Mouse (Mus musculus) midbrain, embryonic 11.5 days (tissue): Measurements from ENCODE around the gene Spc24. TPM values are rescaled to one million over a fixed set of nuclear protein-coding genes. Genes with fewer than 3 reads are reported as not detected.
A peak's percentile ranks its signal among the peaks of the same experiment; 100 is the strongest.
"Not testable (repeated sequence)": the region's sequence is repeated elsewhere in the genome, so short reads cannot be mapped to it uniquely, and the experiment has no call there.

Source experiments
- ATAC-seq: fragments of 200-750 bp; cut with Nextera tagmentation; 2 replicates; pipeline ENCODE4 v1.8.0; 2017; ENCODE audit warnings: moderate TSS enrichment, moderate library complexity; ENCODE audit not compliant: low FRiP score
- DNase-seq: peaks from one replicate; pipeline ENCODE4 v3.0.0; 2015; ENCODE audit warnings: low spot score; ENCODE audit errors: missing footprints
- H3K27ac ChIP-seq: fragments of 300-500 bp; sonication (generic); 2 replicates; pipeline ENCODE4 v1.5.1; 2014; ENCODE audit warnings: low read depth, low read length
- H3K27me3 ChIP-seq: fragments of 300-500 bp; sonication (generic); 2 replicates; pipeline ENCODE4 v1.6.1; 2014; ENCODE audit warnings: mild to moderate bottlenecking, low read length, moderate library complexity, mixed read lengths; ENCODE audit not compliant: control insufficient read depth, insufficient read depth
- H3K36me3 ChIP-seq: fragments of 300-500 bp; sonication (generic); 2 replicates; pipeline ENCODE4 v1.6.1; 2014; ENCODE audit warnings: mild to moderate bottlenecking, low read length, moderate library complexity, mixed read lengths; ENCODE audit not compliant: control insufficient read depth, insufficient read depth
- H3K4me1 ChIP-seq: fragments of 300-500 bp; sonication (generic); 2 replicates; pipeline ENCODE4 v1.6.1; 2014; ENCODE audit warnings: low read length; ENCODE audit not compliant: control insufficient read depth, insufficient read depth
- H3K4me2 ChIP-seq: fragments of 300-500 bp; sonication (generic); 2 replicates; pipeline ENCODE4 v1.6.1; 2014; ENCODE audit warnings: mild to moderate bottlenecking, moderate library complexity
- H3K4me3 ChIP-seq: fragments of 300-500 bp; sonication (generic); 2 replicates; pipeline ENCODE4 v1.5.1; 2014; ENCODE audit warnings: low read depth, low read length
- H3K9ac ChIP-seq: fragments of 300-500 bp; sonication (generic); 2 replicates; pipeline ENCODE4 v1.6.1; 2014; ENCODE audit warnings: low read length
- H3K9me3 ChIP-seq: fragments of 300-500 bp; sonication (generic); 2 replicates; pipeline ENCODE4 v1.6.1; 2016; ENCODE audit warnings: low read length; ENCODE audit not compliant: control insufficient read depth
- WGBS: fragments of 180-500 bp; shearing (Covaris S2); extraction: QIAGEN DNeasy Blood & Tissue Kit; methylation state at CpG from one replicate; pipeline ENCODE4 v1.1.7; 2014; 5-methylcytosine and 5-hydroxymethylcytosine counted together
- polyA plus RNA-seq: library from polyadenylated mRNA; unstranded; fragments of >200 nt; fragmentation: Nextera tagmentation; extraction: Ambion mirVana; gene quantifications from 2 replicates; pipeline ENCODE4 v1.2.1, GENCODE M21; 2014

The Spc24 gene
- polyA plus RNA-seq, 1 experiment from 2014 or later, result 115 TPM

DNA sequence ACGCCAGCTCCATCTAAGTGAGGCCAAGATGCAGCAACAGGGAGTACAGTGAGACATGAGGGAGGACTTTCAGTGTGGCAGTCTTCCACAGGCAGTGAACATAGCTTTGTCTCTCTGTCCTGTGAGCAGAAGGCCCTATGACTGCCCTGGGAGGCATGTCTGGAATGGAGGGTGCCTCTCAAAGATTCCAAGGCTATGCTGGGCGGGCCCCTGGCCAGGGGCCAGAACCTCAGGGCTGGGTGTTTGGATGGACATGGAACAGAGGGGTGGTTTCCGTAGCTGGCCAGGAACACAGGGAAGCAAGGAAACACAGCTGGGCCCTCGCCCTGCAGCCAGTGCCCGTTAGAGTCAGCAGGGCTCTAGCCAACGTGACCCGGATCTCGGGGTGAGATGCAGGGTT is 31.8 kb upstream of the Spc24 start:
- Histone ChIP-seq H3K4me3 (no peak overlapping the region), H3K27me3 (no peaks in the 10 kb centered on the region), H3K4me1 (peaks cover 4% of the 10 kb centered on the region; the same call in 1 of the 2 replicates), H3K4me2 (no peak overlapping the region), H3K9me3 (no peaks in the 10 kb centered on the region), H3K9ac (no peak overlapping the region), H3K36me3 (no peaks in the 10 kb centered on the region; the same call in 1 of the 2 replicates), H3K27ac (no peak overlapping the region)
- no peak for ATAC-seq
- WGBS, result 90% methylated on average over 8 of the region's 8 CpGs
- DNase-seq, result peak; percentile 66

DNA sequence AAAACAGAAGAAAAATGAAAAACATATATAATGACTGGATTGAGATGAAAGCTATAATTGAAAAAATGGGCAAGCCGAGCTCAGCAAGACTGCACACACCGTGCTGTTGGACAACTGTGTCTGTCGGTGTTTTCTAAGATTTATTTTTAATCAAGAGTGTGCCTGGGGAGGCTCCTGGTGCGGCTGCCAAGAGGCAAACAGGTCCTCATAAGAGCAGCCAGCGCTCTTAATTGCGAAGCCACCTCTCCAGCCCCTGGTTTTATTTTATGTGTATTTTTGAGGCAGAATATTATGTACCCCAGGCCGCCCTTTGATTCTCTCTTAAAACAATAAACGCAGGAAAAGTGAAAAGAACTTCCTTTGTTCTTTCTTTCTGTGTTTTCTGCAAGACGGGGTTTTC is 28.1 kb upstream of the Spc24 start:
- no peaks in the 10 kb centered on the region for H3K27me3 ChIP-seq
- no peaks in the 10 kb centered on the region for H3K4me1 ChIP-seq
- H3K36me3 ChIP-seq, result no peaks in the 10 kb centered on the region
- no peak overlapping the region for H3K4me3 ChIP-seq
- H3K27ac ChIP-seq, result no peak overlapping the region
- H3K9ac ChIP-seq, result no peak overlapping the region
- no peaks in the 10 kb centered on the region for H3K9me3 ChIP-seq
- DNase-seq (peak; percentile 68), ATAC-seq (no peak)
- WGBS, result 81% methylated on average over 9 of the region's 9 CpGs
- H3K4me2 ChIP-seq, result no peak overlapping the region

GRCm38 (mm10) chr9:21787654-21788053 is 27.6 kb upstream of the Spc24 start:
- Histone ChIP-seq H3K27me3 (no peaks in the 10 kb centered on the region), H3K4me3 (no peak overlapping the region), H3K9me3 (no peaks in the 10 kb centered on the region), H3K4me1 (no peaks in the 10 kb centered on the region), H3K36me3 (no peaks in the 10 kb centered on the region), H3K9ac (no peak overlapping the region), H3K4me2 (no peak overlapping the region), H3K27ac (no peak overlapping the region)
- DNase-seq, result no peak
- 88% methylated on average over 5 of the region's 5 CpGs for WGBS
- ATAC-seq, result no peak

- H3K36me3 ChIP-seq, result no peaks in the 10 kb centered on the region
- H3K4me3 ChIP-seq, result no peak overlapping the region
- ATAC-seq, result peak; percentile 55
These were observed 26.8 kb upstream of the Spc24 start for GRCm38 (mm10) chr9:21786906-21787305.

GRCm38 (mm10) chr9:21786309-21786708 is 26.2 kb upstream of the Spc24 start:
- 85% methylated on average over 1 of the region's 2 CpGs for WGBS
- not testable (repeated sequence) for H3K4me2 ChIP-seq, H3K9ac ChIP-seq, ATAC-seq, H3K4me1 ChIP-seq, H3K4me3 ChIP-seq, H3K27me3 ChIP-seq, H3K36me3 ChIP-seq, DNase-seq, H3K9me3 ChIP-seq, H3K27ac ChIP-seq

More at GRCm38 (mm10) chr9:21786906-21787305, 26.8 kb upstream of the Spc24 start:
- Histone ChIP-seq H3K9me3 (no peaks in the 10 kb centered on the region), H3K4me1 (no peaks in the 10 kb centered on the region), H3K9ac (no peak overlapping the region), H3K27me3 (no peaks in the 10 kb centered on the region), H3K4me2 (no peak overlapping the region), H3K27ac (no peak overlapping the region)
- WGBS, result 4% methylated on average over 6 of the region's 6 CpGs
- peak; percentile 89 for DNase-seq

- H3K27ac ChIP-seq, result no peak overlapping the region
- peaks cover 4% of the 10 kb centered on the region for H3K36me3 ChIP-seq
- no peaks in the 10 kb centered on the region for H3K27me3 ChIP-seq
- H3K9me3 ChIP-seq, result no peaks in the 10 kb centered on the region
- 93% methylated on average over 7 of the region's 7 CpGs for WGBS
- H3K9ac ChIP-seq, result no peak overlapping the region
- H3K4me3 ChIP-seq, result no peak overlapping the region
- no peaks in the 10 kb centered on the region for H3K4me1 ChIP-seq
- no peak overlapping the region for H3K4me2 ChIP-seq
- DNase-seq (no peak), ATAC-seq (no peak)
These were observed 24.6 kb upstream of the Spc24 start for GRCm38 (mm10) chr9:21784517-21785307.

GRCm38 (mm10) chr9:21781657-21782468 is 21.8 kb upstream of the Spc24 start:
- no peak for ATAC-seq
- Histone ChIP-seq H3K4me1 (no peaks in the 10 kb centered on the region), H3K27me3 (no peaks in the 10 kb centered on the region), H3K27ac (no peak overlapping the region), H3K4me3 (no peak overlapping the region), H3K4me2 (no peak overlapping the region), H3K9ac (no peak overlapping the region), H3K9me3 (no peaks in the 10 kb centered on the region), H3K36me3 (peaks cover 4% of the 10 kb centered on the region)
- DNase-seq, result no peak
- 89% methylated on average over 15 of the region's 15 CpGs for WGBS

- Histone ChIP-seq H3K27me3 (no peaks in the 10 kb centered on the region), H3K9ac (no peak overlapping the region), H3K4me1 (no peaks in the 10 kb centered on the region), H3K9me3 (no peaks in the 10 kb centered on the region), H3K4me3 (no peak overlapping the region), H3K36me3 (peaks cover 4% of the 10 kb centered on the region), H3K27ac (no peak overlapping the region), H3K4me2 (no peak overlapping the region)
- 96% methylated on average over 3 of the region's 3 CpGs for WGBS
- DNase-seq (no peak), ATAC-seq (no peak)
These were observed 17.6 kb upstream of the Spc24 start for GRCm38 (mm10) chr9:21777726-21778125.

- 94% methylated on average over 16 of the region's 16 CpGs for WGBS
- Histone ChIP-seq H3K9ac (no peak overlapping the region), H3K27ac (no peak overlapping the region), H3K4me2 (no peak overlapping the region), H3K9me3 (no peaks in the 10 kb centered on the region), H3K36me3 (no peaks in the 10 kb centered on the region), H3K4me3 (no peak overlapping the region), H3K27me3 (no peaks in the 10 kb centered on the region), H3K4me1 (no peaks in the 10 kb centered on the region)
- DNase-seq, result no peak
- ATAC-seq, result no peak
These were observed 14.2 kb upstream of the Spc24 start for GRCm38 (mm10) chr9:21774353-21774752.
